Mouse (Mus musculus) ES-E14 (cell line): ENCODE data around the gene Ptprk. TPM values are rescaled to one million over a fixed set of nuclear protein-coding genes. Genes with fewer than 3 reads are reported as not detected.

Experiments
- DNase-seq: peaks from one replicate; pipeline ENCODE4 v3.0.0-alpha.2; 2013; ENCODE audit warnings: low read depth, low spot score
- H3K27ac ChIP-seq: 2 replicates; pipeline ENCODE4 v1.5.1; 2012; ENCODE audit warnings: low read depth, mild to moderate bottlenecking, low read length, moderate library complexity, mixed read lengths; ENCODE audit not compliant: poor library complexity, insufficient read depth, severe bottlenecking
- H3K36me3 ChIP-seq: 2 replicates; pipeline ENCODE4 v1.6.1; 2012; ENCODE audit warnings: mild to moderate bottlenecking, low read length, moderate library complexity, mixed read lengths; ENCODE audit not compliant: control insufficient read depth, poor library complexity, insufficient read depth, severe bottlenecking
- H3K4me1 ChIP-seq, 2 experiments: fragments of 150-350 bp in 1 of 2; sonication (generic) in 1 of 2; 2 replicates each; pipeline ENCODE4 v1.6.1; 2012; ENCODE audit warnings: low read length in 2 of 2, mild to moderate bottlenecking in 1 of 2, mixed read lengths in 1 of 2; ENCODE audit not compliant: control insufficient read depth in 2 of 2, insufficient read depth in 2 of 2, poor library complexity in 1 of 2
- H3K4me3 ChIP-seq, 2 experiments: fragments of 150-350 bp in 1 of 2; sonication (generic) in 1 of 2; 2 replicates each; pipeline ENCODE4 v1.5.1; 2012; ENCODE audit warnings: low read length in 2 of 2, low read depth in 1 of 2, mild to moderate bottlenecking in 1 of 2, mixed read lengths in 1 of 2; ENCODE audit not compliant: insufficient read depth in 1 of 2, poor library complexity in 1 of 2, severe bottlenecking in 1 of 2
- H3K9ac ChIP-seq: 2 replicates; pipeline ENCODE4 v1.6.1; 2012; ENCODE audit warnings: low read depth, mild to moderate bottlenecking, low read length, mixed read lengths; ENCODE audit not compliant: poor library complexity, insufficient read depth, severe bottlenecking
- H3K9me3 ChIP-seq: fragments of 150-350 bp; sonication (generic); 2 replicates; pipeline ENCODE4 v1.6.1; 2012; ENCODE audit warnings: low read depth, mild to moderate bottlenecking, low read length; ENCODE audit not compliant: control insufficient read depth, insufficient read depth
- CHD2 ChIP-seq: IDR thresholded peaks from 2 replicates; pipeline ENCODE4 v1.6.1; 2014; ENCODE audit warnings: mild to moderate bottlenecking, low read depth, low read length, inconsistent platforms
- HCFC1 ChIP-seq: IDR thresholded peaks from 2 replicates; pipeline ENCODE4 v1.6.1; 2012; ENCODE audit warnings: low read length, inconsistent platforms, borderline replicate concordance; ENCODE audit not compliant: insufficient read depth
- MAFK ChIP-seq: IDR thresholded peaks from 2 replicates; pipeline ENCODE4 v1.6.1; 2014; ENCODE audit warnings: mild to moderate bottlenecking, low read depth, low read length, inconsistent platforms; ENCODE audit not compliant: insufficient read depth
- ZC3H11A ChIP-seq: IDR thresholded peaks from 2 replicates; pipeline ENCODE4 v1.6.1; 2012; ENCODE audit warnings: low read depth, mild to moderate bottlenecking, inconsistent platforms, low read length, borderline replicate concordance
- ZNF384 ChIP-seq: IDR thresholded peaks from 2 replicates; pipeline ENCODE4 v1.6.1; 2012; ENCODE audit warnings: low read depth, low read length, inconsistent platforms
- in situ Hi-C, 2 experiments: fragments of 600-800 bp; cut with MboI; formaldehyde crosslinking; loops; one replicate each; pipeline ENCODE4 v1.15.1; 2025; ENCODE audit warnings: low sequenced_read_pairs in 2 of 2, inconsistent platforms in 1 of 2; ENCODE audit not compliant: unreplicated experiment in 2 of 2
- total RNA-seq: library from RNA; depleted of rRNA; stranded (reverse); fragments of 300-350 nt; gene quantifications from 2 replicates; pipeline ENCODE4 v1.2.3, GENCODE M21; 2012

The Ptprk gene
- total RNA-seq, 1 experiment: 67.0 TPM

- no peaks in the 10 kb centered on the region for H3K36me3 ChIP-seq
- H3K4me1 ChIP-seq: peaks cover 8% of the 10 kb centered on the region in 2 experiments
- no peak overlapping the region for H3K9ac ChIP-seq
- TF ChIP-seq ZNF384 (no peak), CHD2 (no peak), MAFK (no peak), HCFC1 (no peak)
- DNase-seq: no peak
- no peak overlapping the region for H3K4me3 ChIP-seq
- H3K27ac ChIP-seq: no peak overlapping the region
- in situ Hi-C loops: no loop called here
- no peaks in the 10 kb centered on the region for H3K9me3 ChIP-seq
These were observed 107.5 kb downstream of the Ptprk start for GRCm38 (mm10) chr10:28182081-28182480.

- in situ Hi-C loops: no loop called here
- Histone ChIP-seq H3K36me3 (no peaks in the 10 kb centered on the region), H3K4me1 (peaks cover 5 to 8% of the 10 kb centered on the region in 2 experiments), H3K27ac (no peak overlapping the region), H3K4me3 (no peak overlapping the region), H3K9me3 (no peaks in the 10 kb centered on the region), H3K9ac (no peak overlapping the region)
- TF ChIP-seq MAFK (no peak), ZC3H11A (no peak)
- no peak for DNase-seq
These were observed 110.1 kb downstream of the Ptprk start for GRCm38 (mm10) chr10:28184675-28185074.

GRCm38 (mm10) chr10:28185326-28185725 lies 110.7 kb downstream of the Ptprk start:
- peak; percentile 22; the same call in 1 of the 2 replicates for TF ChIP-seq CHD2
- no peak; the same call in 1 of the 2 replicates for TF ChIP-seq ZNF384
- TF ChIP-seq HCFC1: no peak
- no peak for TF ChIP-seq MAFK
- no peak for TF ChIP-seq ZC3H11A
- peaks cover 5 to 8% of the 10 kb centered on the region in 2 experiments for H3K4me1 ChIP-seq
- no peak overlapping the region for H3K4me3 ChIP-seq
- peak; percentile 17 for DNase-seq
- H3K36me3 ChIP-seq: no peaks in the 10 kb centered on the region
- H3K9ac ChIP-seq: no peak overlapping the region
- H3K27ac ChIP-seq: no peak overlapping the region
- no peaks in the 10 kb centered on the region for H3K9me3 ChIP-seq
- in situ Hi-C loops: no loop called here

GRCm38 (mm10) chr10:28186018-28186800 lies 111.6 kb downstream of the Ptprk start:
- DNase-seq: no peak
- Histone ChIP-seq H3K9ac (no peak overlapping the region), H3K36me3 (no peaks in the 10 kb centered on the region), H3K4me1 (peaks cover 5 to 8% of the 10 kb centered on the region in 2 experiments), H3K4me3 (no peak overlapping the region), H3K27ac (no peak overlapping the region), H3K9me3 (no peaks in the 10 kb centered on the region)
- in situ Hi-C loops: no loop called here
- TF ChIP-seq ZNF384 (no peak), MAFK (no peak), HCFC1 (no peak), CHD2 (no peak), ZC3H11A (no peak)
